Mouse (Mus musculus): ENCODE data around the gene Fam171a1. TPM values are rescaled to one million over a fixed set of nuclear protein-coding genes. Genes with fewer than 3 reads are reported as not detected.
"Not testable (repeated sequence)": the region's sequence is repeated elsewhere in the genome, so short reads cannot be mapped to it uniquely, and the experiment has no call there.

Gene Fam171a1
- polyA plus RNA-seq, 1 experiment from 2014 or later = 27.4 TPM

DNA sequence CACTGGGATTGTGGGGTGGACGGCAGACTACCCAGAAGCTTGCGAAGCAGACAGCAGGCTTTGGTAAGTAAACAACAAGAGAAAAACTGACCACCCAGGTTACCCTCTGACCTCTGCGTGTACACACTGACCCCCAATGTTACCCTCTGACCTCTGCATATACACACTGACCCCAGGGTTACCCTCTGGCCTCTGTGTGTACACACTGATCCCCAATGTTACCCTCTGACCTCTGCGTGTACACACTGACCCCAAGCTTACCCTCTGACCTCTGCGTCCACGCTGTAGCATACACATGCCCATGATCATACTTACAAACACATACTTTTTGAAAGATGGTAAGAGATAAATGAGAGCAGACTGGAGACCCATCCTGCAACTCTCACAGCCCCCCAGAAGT is 77.1 kb downstream of the Fam171a1 start:
- no peak overlapping the region for H3K4me2 ChIP-seq
- no peak overlapping the region for H3K27ac ChIP-seq (ENCODE audit: low read depth, low read length)
- no peak overlapping the region for H3K4me3 ChIP-seq (ENCODE audit: low read depth, low read length)
- no peak for ATAC-seq (replicated peaks; ENCODE audit: insufficient number of reproducible peaks, low FRiP score, low TSS enrichment)
- peaks cover 5% of the 10 kb centered on the region; the same call in 1 of the 2 replicates for H3K4me1 ChIP-seq (ENCODE audit: control insufficient read depth, insufficient read depth, low read length)
- H3K9ac ChIP-seq (ENCODE audit: low read depth, low read length) = no peak overlapping the region
- H3K9me3 ChIP-seq (replicated peaks; ENCODE audit: control insufficient read depth, low read length) = no peaks in the 10 kb centered on the region
- WGBS (ENCODE audit: insufficient replicate concordance) = 84% methylated on average over 6 of the region's 6 CpGs
- no peaks in the 10 kb centered on the region for H3K27me3 ChIP-seq (ENCODE audit: control insufficient read depth, insufficient read depth, low read length)
- H3K36me3 ChIP-seq (ENCODE audit: control insufficient read depth, insufficient read depth, low read length) = no peaks in the 10 kb centered on the region; the same call in none of the 2 replicates

- H3K36me3 ChIP-seq (ENCODE audit: control insufficient read depth, insufficient read depth, low read length) = 0 out of 2 replicates have a peak, but pooled peaks cover 7% of the 10 kb centered on the region
- no peak overlapping the region for H3K4me3 ChIP-seq (ENCODE audit: low read depth, low read length)
- no peak overlapping the region for H3K9ac ChIP-seq (ENCODE audit: low read depth, low read length)
- H3K4me1 ChIP-seq (ENCODE audit: control insufficient read depth, insufficient read depth, low read length) = peaks cover 11% of the 10 kb centered on the region; the same call in 1 of the 2 replicates
- no peak for ATAC-seq (replicated peaks; ENCODE audit: insufficient number of reproducible peaks, low FRiP score, low TSS enrichment)
- no peak overlapping the region for H3K4me2 ChIP-seq
- H3K9me3 ChIP-seq (replicated peaks; ENCODE audit: control insufficient read depth, low read length) = no peaks in the 10 kb centered on the region
- no peaks in the 10 kb centered on the region for H3K27me3 ChIP-seq (ENCODE audit: control insufficient read depth, insufficient read depth, low read length)
- 74% methylated on average over 5 of the region's 5 CpGs for WGBS (ENCODE audit: insufficient replicate concordance)
- no peak overlapping the region for H3K27ac ChIP-seq (ENCODE audit: low read depth, low read length)
Measured at GRCm38 (mm10) chr2:3195511-3195910, 81.5 kb downstream of the Fam171a1 start.

DNA sequence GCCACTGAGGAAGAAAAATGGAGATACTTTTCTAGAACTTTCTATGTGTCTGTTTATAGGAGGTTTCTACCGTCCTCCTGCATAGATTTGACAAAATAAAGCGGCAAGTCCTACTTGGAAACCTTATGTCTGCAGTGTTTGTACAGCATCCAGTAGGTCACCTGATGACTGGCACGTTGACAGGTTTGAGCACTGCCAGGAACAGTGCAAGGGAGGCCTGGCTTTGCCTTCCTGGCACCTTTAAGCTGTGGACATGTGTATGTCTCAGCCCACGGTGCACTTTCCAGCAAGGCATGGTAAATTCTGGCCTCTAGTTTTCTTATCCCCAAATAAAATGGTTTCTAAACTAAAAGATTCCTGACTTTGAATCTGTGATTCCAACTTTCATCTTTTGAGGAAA is 86.4 kb downstream of the Fam171a1 start:
- WGBS (ENCODE audit: insufficient replicate concordance) = 56% methylated on average over 4 of the region's 4 CpGs
- Histone ChIP-seq H3K4me1 (ENCODE audit: control insufficient read depth, insufficient read depth, low read length) (peaks cover 6% of the 10 kb centered on the region; the same call in 1 of the 2 replicates), H3K27me3 (ENCODE audit: control insufficient read depth, insufficient read depth, low read length) (no peaks in the 10 kb centered on the region), H3K27ac (ENCODE audit: low read depth, low read length) (no peak overlapping the region), H3K4me3 (ENCODE audit: low read depth, low read length) (no peak overlapping the region), H3K9ac (ENCODE audit: low read depth, low read length) (no peak overlapping the region), H3K36me3 (ENCODE audit: control insufficient read depth, insufficient read depth, low read length) (0 out of 2 replicates have a peak, but pooled peaks cover 8% of the 10 kb centered on the region), H3K9me3 (replicated peaks; ENCODE audit: control insufficient read depth, low read length) (no peaks in the 10 kb centered on the region), H3K4me2 (no peak overlapping the region)
- ATAC-seq (replicated peaks; ENCODE audit: insufficient number of reproducible peaks, low FRiP score, low TSS enrichment) = peak; percentile 62; the same call in 1 of the 2 replicates

GRCm38 (mm10) chr2:3206975-3207642 is 93.1 kb downstream of the Fam171a1 start:
- Histone ChIP-seq H3K27ac (ENCODE audit: low read depth, low read length) (no peak overlapping the region), H3K4me1 (ENCODE audit: control insufficient read depth, insufficient read depth, low read length) (no peaks in the 10 kb centered on the region), H3K4me2 (no peak overlapping the region), H3K9ac (ENCODE audit: low read depth, low read length) (no peak overlapping the region), H3K36me3 (ENCODE audit: control insufficient read depth, insufficient read depth, low read length) (peaks cover 3% of the 10 kb centered on the region; the same call in 1 of the 2 replicates), H3K27me3 (ENCODE audit: control insufficient read depth, insufficient read depth, low read length) (no peaks in the 10 kb centered on the region), H3K9me3 (replicated peaks; ENCODE audit: control insufficient read depth, low read length) (no peaks in the 10 kb centered on the region), H3K4me3 (ENCODE audit: low read depth, low read length) (no peak overlapping the region)
- 86% methylated on average over 9 of the region's 9 CpGs for WGBS (ENCODE audit: insufficient replicate concordance)
- ATAC-seq (replicated peaks; ENCODE audit: insufficient number of reproducible peaks, low FRiP score, low TSS enrichment) = no peak

DNA sequence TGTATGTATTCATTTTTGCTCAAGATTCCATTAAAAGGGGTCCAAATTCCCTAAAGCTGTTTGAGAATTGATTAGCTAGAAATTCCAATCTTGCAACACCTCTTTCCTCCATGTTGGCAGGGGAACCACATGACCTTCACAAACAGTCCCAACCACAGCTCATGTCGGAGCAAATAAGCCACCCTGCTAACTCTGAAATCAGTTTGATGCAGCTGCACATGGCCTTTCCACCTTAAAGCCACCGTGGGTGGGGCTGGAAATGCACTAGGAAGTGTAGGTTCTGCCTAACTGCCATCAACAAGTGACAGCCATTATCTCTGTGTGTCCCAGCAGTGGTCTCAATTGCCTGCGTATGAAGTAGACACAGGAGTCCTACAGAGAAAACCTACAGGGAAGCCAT is 101.5 kb downstream of the Fam171a1 start:
- ATAC-seq (replicated peaks; ENCODE audit: insufficient number of reproducible peaks, low FRiP score, low TSS enrichment) = no peak
- H3K36me3 ChIP-seq (ENCODE audit: control insufficient read depth, insufficient read depth, low read length) = no peaks in the 10 kb centered on the region
- no peak overlapping the region for H3K4me2 ChIP-seq
- 67% methylated on average over 3 of the region's 3 CpGs for WGBS (ENCODE audit: insufficient replicate concordance)
- no peak overlapping the region for H3K4me3 ChIP-seq (ENCODE audit: low read depth, low read length)
- no peaks in the 10 kb centered on the region for H3K9me3 ChIP-seq (replicated peaks; ENCODE audit: control insufficient read depth, low read length)
- H3K4me1 ChIP-seq (ENCODE audit: control insufficient read depth, insufficient read depth, low read length) = no peaks in the 10 kb centered on the region
- no peak overlapping the region for H3K9ac ChIP-seq (ENCODE audit: low read depth, low read length)
- no peak overlapping the region for H3K27ac ChIP-seq (ENCODE audit: low read depth, low read length)
- no peaks in the 10 kb centered on the region for H3K27me3 ChIP-seq (ENCODE audit: control insufficient read depth, insufficient read depth, low read length)

DNA sequence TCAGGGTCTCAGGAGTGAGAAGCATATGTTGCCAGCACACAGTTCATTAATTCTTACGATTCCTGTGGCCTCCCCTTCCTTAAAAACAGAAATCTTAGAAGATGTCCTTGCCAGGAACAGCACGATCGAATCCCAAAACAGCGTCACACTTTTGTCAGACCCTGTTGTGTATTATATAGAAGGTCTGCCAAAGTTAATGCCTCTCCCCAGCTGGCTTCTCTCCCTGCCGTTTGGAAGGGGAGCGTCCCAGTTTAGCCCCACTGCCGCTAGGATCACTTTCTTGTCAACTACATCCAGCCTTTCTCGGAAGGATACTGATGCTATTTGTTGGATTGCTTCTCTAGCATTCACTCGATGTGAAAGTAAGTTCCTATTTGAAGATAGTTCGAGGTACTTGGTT is 102.6 kb downstream of the Fam171a1 start:
- no peaks in the 10 kb centered on the region for H3K4me1 ChIP-seq (ENCODE audit: control insufficient read depth, insufficient read depth, low read length)
- no peak overlapping the region for H3K4me3 ChIP-seq (ENCODE audit: low read depth, low read length)
- no peak overlapping the region for H3K4me2 ChIP-seq
- no peak overlapping the region for H3K9ac ChIP-seq (ENCODE audit: low read depth, low read length)
- WGBS (ENCODE audit: insufficient replicate concordance) = 85% methylated on average over 10 of the region's 10 CpGs
- H3K9me3 ChIP-seq (replicated peaks; ENCODE audit: control insufficient read depth, low read length) = no peaks in the 10 kb centered on the region
- no peaks in the 10 kb centered on the region for H3K36me3 ChIP-seq (ENCODE audit: control insufficient read depth, insufficient read depth, low read length)
- no peaks in the 10 kb centered on the region for H3K27me3 ChIP-seq (ENCODE audit: control insufficient read depth, insufficient read depth, low read length)
- H3K27ac ChIP-seq (ENCODE audit: low read depth, low read length) = no peak overlapping the region
- ATAC-seq (replicated peaks; ENCODE audit: insufficient number of reproducible peaks, low FRiP score, low TSS enrichment) = no peak

DNA sequence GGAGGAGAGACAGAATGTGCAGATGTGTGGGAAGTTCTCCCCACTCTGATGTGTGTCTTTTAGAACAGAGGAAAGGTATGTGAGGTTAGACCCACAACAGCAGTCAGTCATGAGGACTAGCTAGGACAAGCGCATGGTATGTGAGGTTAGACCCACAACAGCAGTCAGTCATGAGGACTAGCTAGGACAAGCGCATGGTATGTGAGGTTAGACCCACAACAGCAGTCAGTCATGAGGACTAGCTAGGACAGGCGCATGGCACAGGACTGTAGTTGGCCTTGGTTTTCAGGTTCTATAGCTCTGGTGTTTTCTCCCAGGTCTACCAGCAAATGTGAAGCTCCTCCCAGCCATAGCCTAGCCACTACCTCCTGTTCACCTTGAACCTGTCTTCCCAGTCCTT is 103.6 kb downstream of the Fam171a1 start:
- H3K36me3 ChIP-seq (ENCODE audit: control insufficient read depth, insufficient read depth, low read length); H3K4me2 ChIP-seq; H3K27ac ChIP-seq (ENCODE audit: low read depth, low read length); H3K9me3 ChIP-seq (replicated peaks; ENCODE audit: control insufficient read depth, low read length); H3K9ac ChIP-seq (ENCODE audit: low read depth, low read length); H3K4me3 ChIP-seq (ENCODE audit: low read depth, low read length); H3K4me1 ChIP-seq (ENCODE audit: control insufficient read depth, insufficient read depth, low read length); ATAC-seq (replicated peaks; ENCODE audit: insufficient number of reproducible peaks, low FRiP score, low TSS enrichment); H3K27me3 ChIP-seq (ENCODE audit: control insufficient read depth, insufficient read depth, low read length): not testable (repeated sequence)
- 91% methylated on average over 3 of the region's 3 CpGs for WGBS (ENCODE audit: insufficient replicate concordance)

DNA sequence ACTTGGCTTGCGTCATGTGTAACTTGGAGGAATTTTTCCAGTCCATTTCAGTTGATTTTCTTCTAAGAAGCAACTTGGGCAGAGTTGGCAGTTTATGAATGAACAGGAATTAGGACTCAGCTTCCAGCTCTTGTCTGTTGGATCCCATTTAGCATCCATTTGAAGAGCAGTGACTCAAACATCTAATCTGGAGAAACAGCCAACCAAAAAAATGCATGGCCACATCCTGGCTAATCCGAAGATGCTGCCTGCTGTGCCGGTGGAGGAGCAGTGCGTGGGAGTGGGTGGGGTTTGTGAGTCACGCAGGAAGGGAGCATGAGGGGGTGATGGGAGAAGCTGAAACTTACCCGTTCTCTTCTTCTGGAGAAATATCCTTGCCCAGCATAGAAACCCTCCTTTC is 104.2 kb downstream of the Fam171a1 start:
- Histone ChIP-seq H3K36me3 (ENCODE audit: control insufficient read depth, insufficient read depth, low read length) (no peaks in the 10 kb centered on the region), H3K27me3 (ENCODE audit: control insufficient read depth, insufficient read depth, low read length) (no peaks in the 10 kb centered on the region), H3K27ac (ENCODE audit: low read depth, low read length) (no peak overlapping the region), H3K4me1 (ENCODE audit: control insufficient read depth, insufficient read depth, low read length) (no peaks in the 10 kb centered on the region), H3K4me2 (no peak overlapping the region), H3K4me3 (ENCODE audit: low read depth, low read length) (no peak overlapping the region), H3K9me3 (replicated peaks; ENCODE audit: control insufficient read depth, low read length) (no peaks in the 10 kb centered on the region), H3K9ac (ENCODE audit: low read depth, low read length) (no peak overlapping the region)
- 71% methylated on average over 6 of the region's 6 CpGs for WGBS (ENCODE audit: insufficient replicate concordance)
- no peak for ATAC-seq (replicated peaks; ENCODE audit: insufficient number of reproducible peaks, low FRiP score, low TSS enrichment)

- peaks cover 11% of the 10 kb centered on the region; the same call in 1 of the 2 replicates for H3K36me3 ChIP-seq (ENCODE audit: control insufficient read depth, insufficient read depth, low read length)
- no peaks in the 10 kb centered on the region for H3K9me3 ChIP-seq (replicated peaks; ENCODE audit: control insufficient read depth, low read length)
- 69% methylated on average over 4 of the region's 4 CpGs for WGBS (ENCODE audit: insufficient replicate concordance)
- H3K4me1 ChIP-seq (ENCODE audit: control insufficient read depth, insufficient read depth, low read length) = no peaks in the 10 kb centered on the region
- ATAC-seq (replicated peaks; ENCODE audit: insufficient number of reproducible peaks, low FRiP score, low TSS enrichment) = no peak
- no peak overlapping the region for H3K4me3 ChIP-seq (ENCODE audit: low read depth, low read length)
- H3K9ac ChIP-seq (ENCODE audit: low read depth, low read length) = no peak overlapping the region
- no peaks in the 10 kb centered on the region for H3K27me3 ChIP-seq (ENCODE audit: control insufficient read depth, insufficient read depth, low read length)
- H3K27ac ChIP-seq (ENCODE audit: low read depth, low read length) = no peak overlapping the region
- H3K4me2 ChIP-seq = no peak overlapping the region
Measured at GRCm38 (mm10) chr2:3228475-3228874, 114.5 kb downstream of the Fam171a1 start.

Data from heart, embryonic 11.5 days (tissue).